Mouse (Mus musculus) natural killer cell, adult 2 months (primary cell): ENCODE measurements around the gene Slc1a2.

Experiments
- DNase-seq, 2 experiments: peaks; one replicate each; pipeline ENCODE4 v3.0.0; 2022; ENCODE audit warnings: low spot score in 2 of 2

The Slc1a2 gene

DNA sequence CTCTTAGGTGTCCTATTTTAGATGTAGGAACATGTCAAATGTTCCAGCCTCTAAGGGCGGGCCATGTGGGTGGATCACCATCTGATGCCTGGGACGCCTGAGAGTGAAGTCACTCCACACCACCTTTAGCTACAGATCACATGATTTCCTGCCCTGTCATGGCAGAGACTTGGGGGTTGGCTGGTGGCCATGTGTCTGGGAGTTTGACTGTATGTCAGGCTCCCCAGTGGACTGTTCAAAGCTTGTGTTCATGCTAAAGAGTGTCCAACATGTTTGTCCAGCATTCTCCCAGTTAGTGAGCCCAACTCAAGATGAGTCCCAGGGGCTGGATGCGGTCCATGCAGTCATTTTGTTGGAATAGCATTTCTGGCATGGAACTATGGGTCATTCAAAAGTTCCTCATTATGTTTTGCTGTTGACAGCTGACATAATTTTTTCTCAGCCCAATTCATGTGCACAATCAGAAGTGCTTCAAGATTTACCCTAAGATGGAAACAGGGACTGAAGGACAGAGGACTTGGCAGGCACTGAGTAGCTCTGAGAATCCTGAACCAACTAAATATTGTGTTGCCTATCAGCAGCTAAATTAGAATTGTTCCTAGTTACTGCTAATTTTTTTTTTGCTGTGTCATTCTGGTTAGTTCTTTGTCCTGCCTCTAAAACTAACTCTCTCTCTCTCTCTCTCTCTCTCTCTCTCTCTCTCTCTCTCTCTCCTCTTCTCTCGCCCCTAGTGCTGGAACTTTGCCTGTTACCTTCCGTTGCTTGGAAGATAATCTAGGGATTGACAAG is 102.0 kb downstream of the Slc1a2 start:
- no peak for DNase-seq

DNA sequence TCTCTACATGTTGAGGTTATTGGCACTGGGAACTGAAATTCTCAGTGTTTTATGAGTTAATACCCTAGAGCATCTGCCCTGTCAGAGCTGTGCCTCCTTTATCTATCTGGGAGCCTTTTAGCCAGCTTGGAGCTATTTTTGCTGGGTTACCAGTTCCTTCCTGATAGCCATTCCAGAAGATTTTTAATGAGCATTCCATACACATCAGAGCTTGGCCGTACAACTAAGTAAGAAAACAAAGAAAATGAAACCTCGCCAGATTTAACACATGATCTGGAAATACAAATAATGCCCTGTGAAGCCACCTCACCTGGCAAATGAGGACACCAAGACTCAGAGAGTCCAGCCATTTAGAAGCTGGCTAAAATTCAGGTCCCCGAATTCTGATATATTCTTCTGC is 104.7 kb downstream of the Slc1a2 start:
- no peak for DNase-seq

DNA sequence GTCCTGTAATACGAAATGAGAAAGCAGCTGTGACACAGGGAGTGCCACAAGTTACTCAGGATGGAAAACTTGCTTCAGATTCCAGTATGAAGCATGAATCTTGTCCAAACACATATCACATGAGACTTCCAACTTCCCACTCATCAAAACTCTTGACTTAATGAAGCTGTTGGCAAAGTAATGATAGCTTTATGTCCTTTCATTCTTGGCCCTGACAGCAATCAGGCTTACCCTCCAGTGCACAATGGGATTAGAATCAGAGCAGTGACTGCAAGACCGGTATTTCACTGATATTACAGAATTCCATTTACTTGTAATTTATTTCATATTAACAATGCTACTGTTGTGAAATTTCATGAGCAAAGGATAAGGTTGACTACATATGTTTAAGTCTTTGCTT is 105.5 kb downstream of the Slc1a2 start:
- DNase-seq: no peak

- DNase-seq: no peak
Observed at GRCm38 (mm10) chr2:102764602-102765374, 106.3 kb downstream of the Slc1a2 start.

- DNase-seq: no peak
Observed at GRCm38 (mm10) chr2:102768267-102768666, 109.8 kb downstream of the Slc1a2 start.

- DNase-seq: no peak
Observed at GRCm38 (mm10) chr2:102771304-102771703, 112.8 kb downstream of the Slc1a2 start.

DNA sequence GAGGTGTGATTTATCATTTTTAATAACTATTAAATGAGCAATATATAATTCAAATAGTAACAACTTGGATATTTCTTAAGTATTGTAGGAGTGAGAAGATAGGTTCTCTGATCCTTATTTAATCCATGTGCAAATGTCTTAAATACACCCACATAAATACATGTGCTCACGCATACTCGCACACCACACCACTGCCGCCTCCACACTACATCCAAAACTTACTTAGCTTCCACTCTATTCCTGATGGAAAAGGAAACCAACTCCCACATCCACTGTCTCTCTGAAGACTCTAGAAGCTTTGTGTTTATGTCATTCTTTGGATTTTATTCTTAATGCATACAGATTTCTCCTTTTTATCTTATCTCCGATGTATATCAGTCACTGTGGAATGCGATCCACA is 113.8 kb downstream of the Slc1a2 start:
- no peak for DNase-seq

GRCm38 (mm10) chr2:102774700-102775099 is 116.2 kb downstream of the Slc1a2 start:
- DNase-seq: no peak

DNA sequence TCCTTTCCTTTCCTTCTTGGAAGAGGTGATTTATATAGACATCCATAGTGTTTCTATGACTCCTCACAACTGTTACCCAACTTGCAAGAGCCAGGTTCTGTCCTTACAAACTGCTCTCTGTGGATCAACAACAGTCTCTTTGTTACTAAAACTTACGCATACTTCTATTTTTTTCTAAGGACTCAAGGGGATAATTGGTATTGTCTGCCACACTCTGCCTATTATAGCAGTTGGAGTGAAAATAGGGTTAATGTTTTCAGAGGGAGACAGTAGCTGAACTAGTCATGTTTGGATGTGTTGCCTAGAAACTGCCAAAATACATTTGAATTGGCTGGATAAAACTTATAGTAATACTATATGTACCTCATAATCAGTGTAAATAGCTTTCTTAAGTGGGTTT is 117.1 kb downstream of the Slc1a2 start:
- no peak for DNase-seq

GRCm38 (mm10) chr2:102778208-102778607 is 119.7 kb downstream of the Slc1a2 start:
- DNase-seq: no peak

DNA sequence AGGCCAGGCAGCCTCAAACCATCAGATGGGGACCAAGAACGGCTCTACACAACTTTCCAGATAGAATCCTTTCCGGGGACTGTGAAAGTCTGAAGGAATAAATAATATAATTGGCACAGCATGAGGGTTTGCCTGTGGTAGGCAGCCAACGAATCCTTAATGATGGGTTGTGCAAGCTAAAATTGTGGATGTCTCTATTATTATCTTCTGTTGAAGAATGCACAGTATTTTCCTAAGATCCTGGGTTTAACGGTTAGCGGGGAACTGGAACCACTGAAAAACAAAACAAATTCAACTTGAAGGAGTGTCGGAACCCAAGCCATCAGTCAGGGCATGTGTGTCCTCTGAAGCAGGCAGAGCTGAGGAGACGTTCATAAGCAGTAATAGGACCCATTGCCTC is 124.3 kb downstream of the Slc1a2 start:
- DNase-seq: no peak

GRCm38 (mm10) chr2:102785696-102786095 is 127.2 kb downstream of the Slc1a2 start:
- DNase-seq: no peak

- DNase-seq: peak in 1 of 2 experiments; percentile 19
Observed at GRCm38 (mm10) chr2:102791641-102792040, 133.2 kb downstream of the Slc1a2 start.

DNA sequence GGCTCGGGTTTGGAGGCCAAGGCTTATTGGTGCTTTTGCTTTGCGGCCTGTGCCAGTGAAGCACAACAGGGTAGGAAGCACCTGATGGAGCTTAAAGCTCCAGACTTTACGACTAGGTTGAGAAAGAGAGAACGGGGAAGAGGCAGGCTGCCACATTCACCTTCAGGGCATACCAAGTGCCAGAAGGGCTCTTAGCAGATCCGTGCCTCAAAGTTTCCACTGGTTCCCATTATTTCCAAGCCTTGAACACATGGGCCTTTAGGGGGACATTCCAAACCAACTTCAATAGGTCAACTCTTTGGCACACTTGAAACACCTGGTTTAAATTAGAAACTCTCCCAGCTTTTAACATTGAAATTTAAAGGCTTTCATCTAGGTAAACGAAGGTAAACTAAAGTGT is 134.3 kb downstream of the Slc1a2 start:
- DNase-seq: no peak

- peak in 1 of 2 experiments; percentile 69 for DNase-seq
Observed at GRCm38 (mm10) chr2:102795034-102795433, 136.6 kb downstream of the Slc1a2 start.

DNA sequence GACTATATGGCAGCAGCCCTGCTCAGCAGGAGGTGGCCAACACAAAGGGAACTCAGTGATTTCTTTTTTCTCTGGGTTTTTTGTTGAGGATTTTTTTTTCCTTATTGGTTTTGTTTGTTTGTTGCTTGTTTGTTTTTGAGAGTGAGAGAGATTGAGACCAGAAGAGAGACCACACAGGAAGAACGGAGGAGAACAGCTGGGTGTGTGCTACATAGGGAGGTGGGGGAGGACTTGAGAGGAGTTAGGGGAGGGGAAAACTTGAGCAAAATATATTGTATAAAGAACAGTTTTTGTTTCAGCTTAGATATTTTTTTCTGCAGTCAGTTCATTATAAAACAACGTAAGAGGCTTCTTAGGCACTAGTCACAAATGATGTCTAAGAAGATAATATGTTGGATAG is 139.7 kb downstream of the Slc1a2 start:
- no peak for DNase-seq

GRCm38 (mm10) chr2:102801899-102802298 is 143.4 kb downstream of the Slc1a2 start:
- no peak for DNase-seq

DNA sequence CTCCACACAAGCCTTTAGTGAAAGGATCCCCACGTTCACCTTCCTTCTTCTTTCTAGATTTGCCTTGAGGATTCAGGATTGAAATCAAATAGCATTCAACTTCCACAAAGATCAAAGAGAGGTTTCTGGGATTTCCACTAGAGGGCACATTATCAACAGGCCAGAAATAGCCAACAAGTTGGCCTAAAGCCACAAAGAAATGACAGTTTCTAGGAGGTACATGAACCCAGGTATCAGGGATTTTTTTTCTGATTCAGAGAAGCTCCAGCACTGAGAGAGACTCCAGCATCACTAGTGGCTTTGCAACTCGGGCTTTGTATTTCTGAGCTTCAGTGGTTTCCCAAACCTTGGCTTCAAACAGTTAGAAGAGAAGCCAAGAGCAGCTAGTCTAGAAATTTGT is 145.7 kb downstream of the Slc1a2 start:
- DNase-seq: no peak

GRCm38 (mm10) chr2:102805283-102805682 is 146.8 kb downstream of the Slc1a2 start:
- no peak for DNase-seq

DNA sequence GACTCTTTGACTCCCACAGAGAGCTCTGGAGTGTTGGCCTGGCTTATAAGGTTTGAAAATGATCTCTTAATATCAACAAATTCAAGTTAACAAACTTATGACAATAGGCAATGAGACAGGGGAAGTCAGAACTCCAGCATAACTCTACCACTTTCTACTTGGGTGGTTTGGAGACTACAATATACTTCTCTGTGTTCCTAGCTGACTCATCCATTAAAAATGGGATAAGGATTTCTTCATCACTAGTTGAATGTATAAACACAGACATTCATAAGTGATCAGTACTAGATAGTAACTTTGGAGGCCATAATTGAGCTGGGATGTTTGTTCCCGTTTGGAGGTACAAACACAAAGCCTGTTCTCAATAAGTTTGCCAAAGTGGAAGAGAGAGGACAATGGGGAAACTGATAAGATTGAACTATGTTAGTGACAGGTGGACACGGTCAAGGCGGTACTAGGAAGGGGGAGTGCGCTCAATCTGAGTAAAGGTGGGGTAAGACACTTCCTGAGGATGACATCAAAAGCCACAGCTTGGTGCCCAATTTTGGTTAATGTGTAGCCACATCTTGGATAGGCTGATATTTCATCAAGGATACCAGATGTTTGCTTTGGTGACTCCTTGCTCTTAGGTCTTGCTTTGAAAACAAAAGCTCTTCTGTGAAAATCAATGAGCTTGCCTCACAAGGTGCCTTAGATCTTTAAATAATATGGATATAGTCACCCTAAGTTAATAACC is 147.5 kb downstream of the Slc1a2 start:
- DNase-seq: no peak

- no peak for DNase-seq
Observed at GRCm38 (mm10) chr2:102807633-102808032, 149.2 kb downstream of the Slc1a2 start.

GRCm38 (mm10) chr2:102809436-102809835 is 151.0 kb downstream of the Slc1a2 start:
- no peak for DNase-seq
